Mouse (Mus musculus) midbrain, embryonic 15.5 days (tissue): ENCODE data around the gene Serpina9. TPM values are rescaled to one million over a fixed set of nuclear protein-coding genes. Genes with fewer than 3 reads are reported as not detected.

Experiments used
- ATAC-seq: fragments of 200-750 bp; cut with Nextera tagmentation; replicated peaks from 2 replicates; pipeline ENCODE4 v1.8.0; 2017; ENCODE audit warnings: moderate TSS enrichment
- H3K27ac ChIP-seq: fragments of 300-500 bp; sonication (generic); 2 replicates; pipeline ENCODE4 v1.5.1; 2015; ENCODE audit warnings: mild to moderate bottlenecking, inconsistent platforms
- H3K27me3 ChIP-seq: fragments of 300-500 bp; sonication (generic); replicated peaks from 2 replicates; pipeline ENCODE4 v1.6.1; 2015; ENCODE audit warnings: inconsistent platforms
- H3K36me3 ChIP-seq: fragments of 300-500 bp; sonication (generic); replicated peaks from 2 replicates; pipeline ENCODE4 v1.6.1; 2015; ENCODE audit warnings: inconsistent platforms
- H3K4me1 ChIP-seq: fragments of 300-500 bp; sonication (generic); 2 replicates; pipeline ENCODE4 v1.6.1; 2015; ENCODE audit warnings: inconsistent platforms
- H3K4me2 ChIP-seq: fragments of 300-500 bp; sonication (generic); 2 replicates; pipeline ENCODE4 v1.6.1; 2015; ENCODE audit warnings: inconsistent platforms, mild to moderate bottlenecking, moderate library complexity
- H3K4me3 ChIP-seq: fragments of 300-500 bp; sonication (generic); 2 replicates; pipeline ENCODE4 v1.5.1; 2015; ENCODE audit warnings: mild to moderate bottlenecking, inconsistent platforms
- H3K9ac ChIP-seq: fragments of 300-500 bp; sonication (generic); 2 replicates; pipeline ENCODE4 v1.6.1; 2015; ENCODE audit warnings: mild to moderate bottlenecking, inconsistent platforms
- H3K9me3 ChIP-seq: fragments of 300-500 bp; sonication (generic); 2 replicates; pipeline ENCODE4 v1.6.1; 2016; ENCODE audit warnings: inconsistent platforms
- WGBS: fragments of 180-500 bp; shearing (Covaris S2); methylation state at CpG from one replicate; pipeline ENCODE4 v1.1.7; 2015; ENCODE audit warnings: mixed read lengths; 5-methylcytosine and 5-hydroxymethylcytosine counted together
- polyA plus RNA-seq: library from polyadenylated mRNA; unstranded; fragments of >200 nt; fragmentation: Nextera tagmentation; extraction: Ambion mirVana; gene quantifications from 2 replicates; pipeline ENCODE4 v1.2.1, GENCODE M21; 2015

The Serpina9 gene
- polyA plus RNA-seq, 1 experiment from 2014 or later = not detected

DNA sequence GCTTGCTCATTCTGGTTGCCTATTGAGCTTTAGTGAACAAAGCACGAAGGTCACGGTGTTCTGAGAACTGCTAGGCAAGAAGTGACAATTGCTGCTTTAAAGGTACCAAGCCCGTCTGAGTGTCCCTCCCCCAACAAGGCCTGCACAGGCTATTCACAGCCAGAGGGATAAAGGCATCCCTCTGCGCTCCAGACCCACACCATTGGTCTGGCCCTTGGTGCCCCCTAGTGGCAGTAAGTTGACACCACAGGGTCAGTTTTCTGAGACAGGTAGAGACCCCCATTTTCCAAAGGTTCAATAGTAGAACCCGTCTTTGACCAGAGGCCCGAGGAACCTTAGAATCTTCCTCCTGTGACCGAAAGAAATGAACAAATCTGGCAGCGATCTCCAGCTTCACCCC lies 16.4 kb upstream of the Serpina9 start:
- Histone ChIP-seq H3K27me3 (no peaks in the 10 kb centered on the region), H3K4me1 (no peaks in the 10 kb centered on the region), H3K4me2 (no peak overlapping the region), H3K9ac (no peak overlapping the region), H3K27ac (no peak overlapping the region), H3K9me3 (no peaks in the 10 kb centered on the region), H3K36me3 (no peaks in the 10 kb centered on the region), H3K4me3 (no peak overlapping the region)
- WGBS = 45% methylated on average over 8 of the region's 8 CpGs
- ATAC-seq = no peak

DNA sequence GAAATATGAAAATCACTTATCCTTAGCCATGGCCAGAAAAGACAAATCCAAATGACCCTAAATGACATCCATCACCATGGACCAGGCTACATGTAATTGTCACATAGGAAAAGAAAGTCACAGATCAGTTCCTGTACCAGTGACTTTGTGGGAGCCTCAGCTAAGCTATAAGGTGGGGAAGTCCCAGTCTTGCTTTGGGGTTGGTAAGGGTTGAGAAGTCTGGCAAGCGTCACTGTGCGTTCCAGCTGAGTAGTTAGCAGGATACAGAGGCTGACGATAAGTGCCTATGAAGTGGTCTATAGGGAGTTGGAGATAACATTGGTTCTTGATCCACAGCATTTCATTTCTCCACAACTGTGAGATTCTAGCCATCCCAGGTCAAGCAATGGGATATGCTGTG lies 1.7 kb upstream of the Serpina9 start:
- no peak for ATAC-seq
- H3K4me1 ChIP-seq = no peaks in the 10 kb centered on the region
- H3K4me3 ChIP-seq = no peak overlapping the region
- no peak overlapping the region for H3K4me2 ChIP-seq
- no peak overlapping the region for H3K9ac ChIP-seq
- WGBS = 88% methylated on average over 3 of the region's 3 CpGs
- no peaks in the 10 kb centered on the region for H3K9me3 ChIP-seq
- H3K27ac ChIP-seq = no peak overlapping the region
- no peaks in the 10 kb centered on the region for H3K36me3 ChIP-seq
- no peaks in the 10 kb centered on the region for H3K27me3 ChIP-seq

DNA sequence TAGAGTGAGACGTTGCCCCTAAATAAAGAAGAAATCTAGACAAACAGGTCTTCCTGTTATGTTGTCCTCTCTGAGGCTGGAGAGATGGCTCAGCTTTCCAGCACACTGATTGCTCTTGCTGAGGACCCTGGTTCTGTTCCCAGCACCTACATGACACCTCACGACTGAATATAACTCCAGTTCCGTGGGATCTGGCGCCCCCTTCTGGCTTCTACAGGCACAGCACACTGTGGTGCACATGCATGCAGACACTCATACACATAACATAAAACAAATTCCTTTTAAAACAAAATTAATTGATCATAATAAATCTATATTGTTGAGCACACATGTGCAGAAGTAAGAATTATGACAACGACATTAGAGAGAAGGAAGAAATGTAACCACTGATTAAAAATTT lies 8.9 kb downstream of the Serpina9 start:
- H3K4me3 ChIP-seq = no peak overlapping the region
- no peaks in the 10 kb centered on the region for H3K36me3 ChIP-seq
- no peaks in the 10 kb centered on the region for H3K27me3 ChIP-seq
- no peak overlapping the region for H3K4me2 ChIP-seq
- H3K9ac ChIP-seq = no peak overlapping the region
- 82% methylated on average over 5 of the region's 5 CpGs for WGBS
- no peaks in the 10 kb centered on the region for H3K9me3 ChIP-seq
- H3K4me1 ChIP-seq = no peaks in the 10 kb centered on the region
- ATAC-seq = no peak
- no peak overlapping the region for H3K27ac ChIP-seq

DNA sequence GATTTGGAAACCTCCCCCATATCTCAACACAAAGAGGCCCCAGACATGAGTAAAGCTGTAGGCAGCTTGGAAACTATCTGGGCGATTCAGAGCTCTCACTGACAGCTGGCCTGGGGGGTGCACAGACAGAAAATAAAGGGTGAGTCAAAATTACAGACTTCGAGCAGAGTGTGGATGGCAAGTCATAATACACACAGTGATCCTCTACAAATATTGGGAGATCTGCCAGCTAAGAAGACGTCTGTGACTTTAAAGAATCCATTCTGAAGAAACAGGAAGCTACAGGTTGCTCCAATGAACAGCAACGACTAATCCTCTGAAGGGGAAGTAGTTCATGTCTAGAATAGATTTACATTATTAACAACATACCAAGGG lies 10.3 kb downstream of the Serpina9 start:
- no peak overlapping the region for H3K9ac ChIP-seq
- ATAC-seq = no peak
- no peaks in the 10 kb centered on the region for H3K9me3 ChIP-seq
- H3K4me2 ChIP-seq = no peak overlapping the region
- no peaks in the 10 kb centered on the region for H3K36me3 ChIP-seq
- H3K4me1 ChIP-seq = no peaks in the 10 kb centered on the region
- H3K27ac ChIP-seq = no peak overlapping the region
- H3K27me3 ChIP-seq = no peaks in the 10 kb centered on the region
- WGBS = 59% methylated on average over 4 of the region's 4 CpGs
- no peak overlapping the region for H3K4me3 ChIP-seq

DNA sequence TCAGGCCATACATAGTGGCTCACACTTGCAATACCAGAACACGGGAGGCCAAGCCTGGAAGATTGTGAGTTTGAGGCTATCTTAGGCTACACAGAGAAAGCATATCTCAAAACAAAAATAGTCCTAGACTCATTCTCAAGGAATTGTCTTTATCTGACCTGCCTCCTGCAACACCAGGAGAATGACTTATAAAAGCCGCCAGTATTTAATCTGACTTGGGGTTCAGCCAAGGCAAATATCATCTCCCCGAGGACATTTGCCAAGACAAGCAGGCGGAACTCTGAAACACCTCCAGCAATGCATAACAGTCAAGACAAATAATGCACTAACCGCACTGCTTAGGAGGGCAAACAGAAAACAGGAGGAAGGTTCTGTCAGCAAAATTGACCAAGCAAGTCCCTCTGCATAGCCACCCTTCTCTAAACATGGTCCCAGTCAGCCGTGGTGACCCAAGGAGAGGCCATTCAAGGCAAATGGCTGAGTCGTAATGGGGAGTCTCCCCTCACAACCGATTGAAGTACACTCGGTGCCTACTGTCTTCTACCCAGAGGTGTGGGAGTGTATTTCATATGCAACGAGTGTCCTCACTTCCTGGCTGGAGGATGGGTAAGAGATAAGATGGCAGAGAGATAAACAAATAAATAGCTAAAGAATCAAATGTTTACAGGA lies 10.9 kb downstream of the Serpina9 start:
- Histone ChIP-seq H3K27ac (no peak overlapping the region), H3K27me3 (no peaks in the 10 kb centered on the region), H3K4me2 (no peak overlapping the region), H3K36me3 (no peaks in the 10 kb centered on the region), H3K4me1 (no peaks in the 10 kb centered on the region), H3K9me3 (no peaks in the 10 kb centered on the region), H3K9ac (no peak overlapping the region), H3K4me3 (no peak overlapping the region)
- no peak for ATAC-seq
- 80% methylated on average over 10 of the region's 10 CpGs for WGBS

DNA sequence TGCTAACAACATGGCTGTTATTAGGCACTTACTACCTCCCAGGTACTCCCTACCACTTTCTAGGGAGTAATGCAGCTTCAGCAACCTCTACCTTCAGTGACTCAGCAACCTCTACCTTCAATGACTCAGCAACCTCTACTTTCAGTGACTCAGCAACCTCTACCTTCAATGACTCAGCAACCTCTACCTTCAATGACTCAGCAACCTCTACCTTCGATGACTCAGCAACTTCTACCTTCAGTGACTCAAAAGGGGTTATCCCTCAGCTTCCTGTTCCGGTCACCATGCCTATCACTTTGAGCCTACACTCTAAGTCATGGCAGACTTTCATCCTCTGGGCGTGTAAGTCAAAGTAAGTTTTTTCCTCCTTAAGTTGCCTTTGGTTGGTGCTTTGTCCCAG lies 13.0 kb downstream of the Serpina9 start:
- H3K36me3 ChIP-seq = no peaks in the 10 kb centered on the region
- H3K9ac ChIP-seq = no peak overlapping the region
- 91% methylated on average over 3 of the region's 3 CpGs for WGBS
- H3K27ac ChIP-seq = no peak overlapping the region
- ATAC-seq = no peak
- H3K9me3 ChIP-seq = no peaks in the 10 kb centered on the region
- no peak overlapping the region for H3K4me2 ChIP-seq
- no peaks in the 10 kb centered on the region for H3K27me3 ChIP-seq
- H3K4me3 ChIP-seq = no peak overlapping the region
- H3K4me1 ChIP-seq = no peaks in the 10 kb centered on the region

DNA sequence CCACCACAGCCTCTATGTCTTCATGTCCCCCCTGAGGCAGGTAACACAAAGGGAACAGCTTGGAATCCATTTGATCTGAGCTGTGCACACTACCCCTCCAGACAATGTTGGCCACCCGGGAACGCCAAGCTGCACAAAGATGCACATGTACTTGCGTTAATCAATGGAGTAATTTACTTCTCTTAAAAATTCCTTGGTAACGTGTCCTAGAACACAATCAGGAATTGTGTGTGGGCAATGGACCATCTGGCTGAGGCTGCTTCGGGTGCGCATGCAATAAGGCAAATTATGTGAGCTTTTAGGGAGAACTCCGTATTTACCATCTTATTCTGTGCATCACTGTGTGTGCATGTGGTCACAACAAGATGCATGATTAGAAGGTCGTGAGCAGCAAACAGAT lies 13.9 kb downstream of the Serpina9 start:
- H3K9ac ChIP-seq = no peak overlapping the region
- no peak for ATAC-seq
- no peak overlapping the region for H3K4me3 ChIP-seq
- no peak overlapping the region for H3K27ac ChIP-seq
- 80% methylated on average over 8 of the region's 8 CpGs for WGBS
- H3K4me1 ChIP-seq = no peaks in the 10 kb centered on the region
- no peaks in the 10 kb centered on the region for H3K27me3 ChIP-seq
- H3K36me3 ChIP-seq = no peaks in the 10 kb centered on the region
- no peaks in the 10 kb centered on the region for H3K9me3 ChIP-seq
- H3K4me2 ChIP-seq = no peak overlapping the region

DNA sequence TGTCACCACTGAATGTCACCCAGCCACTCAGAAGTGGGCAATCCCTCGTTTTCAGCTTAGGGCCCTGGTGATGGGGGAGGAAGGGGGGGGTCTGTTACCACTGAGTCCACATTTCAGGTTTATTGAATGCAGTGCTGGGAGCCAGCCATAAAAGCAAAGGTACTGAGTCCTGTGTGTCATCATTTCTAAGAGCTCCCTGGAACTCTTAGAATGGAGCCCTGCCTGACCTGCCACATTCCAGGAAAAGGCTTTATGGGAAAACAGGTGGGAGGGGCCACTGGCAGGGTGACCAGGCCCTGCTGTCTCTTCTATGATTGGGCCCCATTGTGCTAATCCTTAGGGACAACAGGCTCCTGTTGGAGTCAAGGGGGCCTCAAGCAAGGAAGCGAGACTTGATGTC lies 17.0 kb downstream of the Serpina9 start:
- H3K4me2 ChIP-seq = no peak overlapping the region
- H3K4me1 ChIP-seq = no peaks in the 10 kb centered on the region
- no peak overlapping the region for H3K4me3 ChIP-seq
- WGBS = 62% methylated on average over 2 of the region's 2 CpGs
- H3K27me3 ChIP-seq = no peaks in the 10 kb centered on the region
- H3K9me3 ChIP-seq = no peaks in the 10 kb centered on the region
- 0 out of 2 replicates have a peak, but pooled peaks have one; percentile 15 for ATAC-seq
- H3K9ac ChIP-seq = no peak overlapping the region
- no peaks in the 10 kb centered on the region for H3K36me3 ChIP-seq
- H3K27ac ChIP-seq = no peak overlapping the region

DNA sequence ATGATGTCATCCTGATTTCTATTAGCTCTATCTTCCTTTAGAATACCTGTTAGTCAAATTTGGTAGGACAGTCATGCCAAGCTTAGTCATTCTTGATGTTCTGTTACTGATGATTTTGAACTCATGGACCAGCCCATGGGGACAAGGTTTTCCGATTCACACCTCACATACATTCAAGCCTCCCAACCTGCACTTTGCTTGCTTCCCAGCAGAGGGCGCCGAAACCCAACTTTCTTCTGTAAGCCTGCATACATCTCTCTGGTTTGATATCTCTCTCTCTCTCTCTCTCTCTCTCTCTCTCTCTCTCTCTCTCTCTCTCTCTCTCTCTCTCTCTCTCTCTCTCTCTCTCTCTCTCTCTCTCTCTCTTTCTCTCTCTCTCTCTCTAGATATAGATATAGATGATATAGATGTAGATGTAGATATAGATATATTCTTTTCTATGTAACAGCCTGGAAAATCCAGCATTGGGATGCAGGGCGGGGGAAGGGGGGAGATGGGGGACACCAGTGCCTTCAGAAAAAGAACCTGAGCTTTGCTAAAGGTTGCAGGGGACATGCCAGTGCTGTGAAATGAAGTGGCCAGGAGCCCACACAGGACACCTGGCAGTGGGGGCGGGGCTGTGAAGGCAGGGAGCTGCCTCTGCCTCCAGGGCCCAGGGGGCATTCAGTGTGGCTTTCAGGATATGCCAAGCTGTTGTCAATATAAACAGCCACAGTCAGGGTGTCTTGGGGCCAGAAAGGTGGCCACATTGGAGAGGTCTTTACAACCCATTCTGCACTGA lies 18.1 kb downstream of the Serpina9 start:
- H3K4me1 ChIP-seq = no peaks in the 10 kb centered on the region
- peak; percentile 65 for ATAC-seq
- H3K4me2 ChIP-seq = no peak overlapping the region
- no peaks in the 10 kb centered on the region for H3K27me3 ChIP-seq
- H3K9me3 ChIP-seq = no peaks in the 10 kb centered on the region
- H3K27ac ChIP-seq = no peak overlapping the region
- no peaks in the 10 kb centered on the region for H3K36me3 ChIP-seq
- 37% methylated on average over 5 of the region's 5 CpGs for WGBS
- H3K9ac ChIP-seq = no peak overlapping the region
- no peak overlapping the region for H3K4me3 ChIP-seq

DNA sequence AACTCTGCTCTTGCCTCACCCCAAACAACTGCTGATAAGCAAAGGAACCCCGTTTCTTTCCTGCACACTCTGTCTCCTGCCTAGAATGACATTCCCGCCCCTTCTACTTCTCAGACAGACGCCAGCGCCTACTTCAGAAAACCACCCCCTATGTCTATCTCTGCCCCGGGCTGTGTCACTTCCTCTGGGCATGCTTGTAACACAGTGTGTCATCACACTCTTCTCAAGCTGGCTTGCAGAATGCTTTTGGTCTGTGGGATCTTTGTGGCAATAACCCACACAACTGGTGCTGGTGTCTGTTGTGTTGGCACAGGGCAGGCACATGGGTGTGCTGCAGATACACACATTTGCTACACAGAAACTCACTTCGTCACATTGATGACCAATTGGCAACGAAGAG lies 20.6 kb downstream of the Serpina9 start:
- no peaks in the 10 kb centered on the region for H3K9me3 ChIP-seq
- H3K36me3 ChIP-seq = no peaks in the 10 kb centered on the region
- 82% methylated on average over 7 of the region's 7 CpGs for WGBS
- no peaks in the 10 kb centered on the region for H3K4me1 ChIP-seq
- H3K9ac ChIP-seq = no peak overlapping the region
- H3K27me3 ChIP-seq = no peaks in the 10 kb centered on the region
- no peak overlapping the region for H3K4me2 ChIP-seq
- H3K4me3 ChIP-seq = no peak overlapping the region
- no peak overlapping the region for H3K27ac ChIP-seq
- ATAC-seq = no peak

DNA sequence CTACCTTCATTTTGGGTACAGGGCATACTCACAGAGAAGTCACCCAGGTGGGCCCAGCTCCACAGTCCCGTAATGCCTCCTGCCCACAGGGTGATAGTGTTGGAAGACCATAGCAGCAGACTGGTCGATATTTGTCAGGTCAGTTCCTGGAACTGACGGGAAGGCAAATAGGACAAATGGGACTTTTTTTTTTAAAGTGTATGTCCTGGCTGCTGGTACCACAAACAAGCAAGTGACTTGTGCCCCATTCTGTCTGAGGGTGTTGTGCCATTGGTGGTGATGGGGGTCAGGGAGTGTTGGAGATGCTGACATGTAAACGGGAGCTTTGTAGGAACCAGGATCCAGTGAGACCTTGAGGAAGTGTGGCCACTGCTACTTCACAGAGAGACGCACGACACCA lies 23.7 kb downstream of the Serpina9 start, which contains the start of gene Serpina11:
Serpina11 (minus strand) TSS at position 101 of the 400 bp plus-strand sequence.
- Histone ChIP-seq H3K27me3 (no peaks in the 10 kb centered on the region), H3K9me3 (no peaks in the 10 kb centered on the region), H3K27ac (no peak within 1 kb of the TSS), H3K4me2 (no peak within 1 kb of the TSS), H3K36me3 (no peaks in the 10 kb centered on the region), H3K4me1 (no peaks in the 10 kb centered on the region), H3K9ac (no peak within 1 kb of the TSS), H3K4me3 (no peak within 1 kb of the TSS)
- WGBS = 92% methylated on average over 6 of the region's 6 CpGs
- ATAC-seq = no peak

DNA sequence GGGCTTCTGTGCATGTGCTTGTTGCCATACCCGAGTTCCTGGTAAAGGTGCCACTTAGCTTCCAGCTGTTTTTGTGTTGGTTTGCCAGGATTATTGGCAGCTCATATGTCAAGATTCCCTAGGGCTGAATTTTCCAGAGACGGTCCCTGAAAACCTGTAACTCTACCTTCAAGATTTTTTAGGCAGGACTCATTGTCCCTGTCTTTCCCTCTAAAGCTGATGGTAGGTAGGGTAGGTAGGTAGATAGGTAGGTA lies 24.1 kb downstream of the Serpina9 start:
- ATAC-seq = no peak
- Histone ChIP-seq H3K9ac (no peak overlapping the region), H3K36me3 (no peaks in the 10 kb centered on the region), H3K4me2 (no peak overlapping the region), H3K4me3 (no peak overlapping the region), H3K27me3 (no peaks in the 10 kb centered on the region), H3K4me1 (no peaks in the 10 kb centered on the region), H3K9me3 (no peaks in the 10 kb centered on the region), H3K27ac (no peak overlapping the region)
- WGBS = 72% methylated on average over 2 of the region's 2 CpGs
